Mouse (Mus musculus) megakaryocyte-erythroid progenitor cell, adult 5-6 weeks (primary cell): Measurements from ENCODE around the gene Tbc1d2. TPM values are rescaled to one million over a fixed set of nuclear protein-coding genes. Genes with fewer than 3 reads are reported as not detected.
A peak's percentile ranks its signal among the peaks of the same experiment; 100 is the strongest.
"Not testable (repeated sequence)": the region's sequence is repeated elsewhere in the genome, so short reads cannot be mapped to it uniquely, and the experiment has no call there.

Source experiments
- ATAC-seq: replicated peaks from 2 replicates; pipeline ENCODE4 v1.8.0; 2016; ENCODE audit warnings: mild to moderate bottlenecking, inconsistent platforms; ENCODE audit not compliant: severe bottlenecking, poor library complexity, low FRiP score, low TSS enrichment
- total RNA-seq, 2 experiments: library from RNA; stranded (forward) in 1 of 2; stranded (reverse) in 1 of 2; fragments of 200-1000, 215-1000 nt in 1 of 2; fragments of >200 nt in 1 of 2; fragmentation: Nextera tagmentation in 1 of 2; gene quantifications; 2 replicates each; pipeline ENCODE4 v1.2.3; 2014 to 2017

Tbc1d2 gene
- total RNA-seq, 2 experiments from 2014 or later, result 0.26 to 0.80 TPM

DNA sequence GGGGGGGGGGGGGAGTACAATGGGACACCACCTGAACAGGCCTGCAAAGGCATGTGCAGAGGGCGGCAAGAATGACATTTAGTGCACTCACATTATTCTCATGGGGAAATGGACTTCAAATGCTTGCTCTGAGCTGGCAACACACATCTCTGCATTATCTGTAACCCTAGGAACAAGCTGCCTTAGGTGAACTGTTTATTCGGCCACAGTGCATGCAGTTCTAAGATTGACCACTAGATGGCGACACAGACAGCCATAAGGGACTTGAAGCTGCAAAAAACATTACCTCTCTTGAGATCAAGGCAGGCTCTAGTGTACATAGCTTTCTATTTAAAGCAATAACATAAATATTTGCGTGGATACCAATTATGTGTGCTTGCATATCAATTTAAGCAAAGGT lies 38.8 kb downstream of the Tbc1d2 start:
- ATAC-seq, result peak; percentile 40

DNA sequence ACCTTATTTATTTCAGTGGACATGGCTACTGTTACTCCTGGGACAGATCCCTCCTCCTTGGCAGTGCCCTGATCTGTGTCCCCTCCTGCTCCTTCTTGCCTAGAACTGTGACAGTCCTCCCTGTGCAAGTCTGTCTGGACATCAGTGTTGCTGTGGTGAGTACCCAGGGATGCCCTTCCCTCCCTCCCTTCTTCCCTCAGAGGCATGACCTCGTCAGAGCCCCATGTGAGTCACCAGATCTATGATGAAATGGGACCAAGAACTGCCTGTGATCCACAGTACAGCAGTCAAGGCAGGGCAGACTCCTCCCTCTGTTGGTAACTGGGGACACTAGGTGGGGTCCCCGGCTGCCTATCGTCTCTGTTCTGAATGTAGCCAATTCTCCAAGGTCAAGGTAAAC lies 42.4 kb downstream of the Tbc1d2 start:
- no peak for ATAC-seq

- ATAC-seq, result no peak
Measured at GRCm38 (mm10) chr4:46605451-46605850, 44.6 kb downstream of the Tbc1d2 start.

DNA sequence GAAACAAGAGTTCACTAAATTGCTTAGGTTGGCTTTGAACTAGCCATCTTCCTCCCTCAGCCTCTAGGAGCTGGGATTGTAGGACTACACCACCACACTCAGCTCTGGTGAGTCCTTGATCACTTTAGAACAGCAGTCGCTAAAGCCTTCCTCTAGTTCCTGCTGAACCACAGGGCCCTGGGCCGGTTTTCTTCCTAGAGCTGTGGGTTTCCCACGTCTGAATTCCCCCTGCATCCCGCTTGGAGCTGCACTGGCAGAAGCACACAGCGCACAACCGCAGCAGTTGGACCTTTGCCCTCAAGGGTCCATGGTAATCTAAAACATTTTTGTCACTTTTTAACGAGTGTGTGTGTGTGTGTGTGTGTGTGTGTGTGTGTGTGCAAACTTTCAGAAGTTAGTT lies 47.3 kb downstream of the Tbc1d2 start:
- no peak for ATAC-seq

- peak; percentile 78 for ATAC-seq
Measured at GRCm38 (mm10) chr4:46601844-46602423, 48.1 kb downstream of the Tbc1d2 start, which contains the start of gene Coro2a. Gene Coro2a, minus strand, starts transcription at chr4:46602202.

GRCm38 (mm10) chr4:46601258-46601843 lies 48.7 kb downstream of the Tbc1d2 start:
- no peak for ATAC-seq

- ATAC-seq, result 0 out of 2 replicates have a peak, but pooled peaks have one; percentile 5
Measured at GRCm38 (mm10) chr4:46600473-46601257, 49.3 kb downstream of the Tbc1d2 start.

- ATAC-seq, result not testable (repeated sequence)
Measured at GRCm38 (mm10) chr4:46599609-46600008, 50.4 kb downstream of the Tbc1d2 start.

DNA sequence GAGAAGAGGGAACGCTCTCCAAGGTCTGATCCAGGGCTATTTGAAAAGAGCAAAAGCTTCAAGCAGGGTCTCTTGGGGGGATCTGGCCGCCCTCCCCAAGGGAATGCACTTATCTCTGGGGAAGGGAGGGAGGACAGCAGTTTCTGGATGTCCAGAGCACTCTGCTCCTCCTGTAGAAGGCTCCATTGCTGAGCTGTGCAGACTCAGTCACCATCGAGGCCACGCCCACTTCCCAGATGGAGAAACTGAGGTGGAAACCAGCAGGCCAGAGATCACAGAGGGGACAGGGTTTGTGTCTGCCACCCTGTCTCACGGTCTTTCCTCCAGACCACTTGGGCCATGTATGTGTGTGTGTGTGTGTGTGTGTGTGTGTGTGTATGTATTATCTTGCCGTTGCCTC lies 51.0 kb downstream of the Tbc1d2 start:
- no peak for ATAC-seq

- ATAC-seq, result no peak
Measured at GRCm38 (mm10) chr4:46598111-46598510, 51.9 kb downstream of the Tbc1d2 start.

DNA sequence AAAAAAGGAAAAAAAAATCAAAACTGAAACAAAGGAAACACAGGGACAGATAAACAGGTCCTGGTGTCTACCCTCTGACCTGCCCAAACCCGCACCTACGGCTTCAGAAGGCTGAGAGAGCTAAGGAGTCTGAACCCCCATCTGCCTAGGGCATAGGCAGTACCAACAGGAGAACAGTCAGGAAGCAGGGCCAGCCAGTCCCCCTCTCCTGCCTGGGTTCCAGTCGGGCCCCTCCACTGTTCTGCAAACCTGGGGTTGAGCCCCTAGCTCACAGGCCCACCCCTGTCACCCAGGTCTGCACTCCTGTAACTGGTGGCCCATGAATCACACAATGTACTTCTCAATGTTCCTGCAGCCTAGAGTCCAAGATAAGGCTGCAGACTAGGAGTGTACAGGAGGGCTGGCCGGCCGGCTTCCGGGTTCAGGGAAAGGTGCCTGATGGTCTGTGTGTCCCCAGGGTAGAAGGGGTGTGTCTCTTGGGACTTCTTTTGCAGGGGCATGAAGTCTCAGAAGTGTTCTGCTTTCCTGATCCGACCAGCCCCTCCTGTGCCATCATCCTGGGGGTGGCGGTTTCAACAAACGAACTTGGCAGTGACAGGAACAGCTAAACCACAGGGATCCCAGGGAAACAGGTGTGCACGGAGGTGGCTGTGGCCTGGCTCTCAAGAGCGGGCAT lies 52.6 kb downstream of the Tbc1d2 start:
- peak; percentile 28 for ATAC-seq

DNA sequence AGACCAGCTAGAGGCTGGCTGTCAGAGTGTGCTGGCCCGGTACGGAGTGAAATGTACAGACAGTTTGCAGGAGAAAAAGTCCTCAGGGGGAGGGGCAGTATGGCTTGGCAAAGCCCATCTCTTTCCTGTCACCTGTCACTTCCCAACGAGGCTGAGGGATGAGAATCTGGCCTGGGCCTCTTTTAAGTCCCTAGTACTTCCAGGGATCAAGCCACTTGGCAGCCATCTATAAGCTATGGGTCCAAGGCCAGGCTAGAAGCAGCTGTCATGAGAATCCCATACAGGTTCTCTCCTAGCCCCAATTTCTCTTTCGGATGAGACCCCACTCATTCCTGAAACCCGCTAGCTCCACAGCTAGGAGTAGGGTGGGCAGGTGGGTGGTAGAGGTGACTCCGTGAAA lies 53.6 kb downstream of the Tbc1d2 start:
- no peak for ATAC-seq

DNA sequence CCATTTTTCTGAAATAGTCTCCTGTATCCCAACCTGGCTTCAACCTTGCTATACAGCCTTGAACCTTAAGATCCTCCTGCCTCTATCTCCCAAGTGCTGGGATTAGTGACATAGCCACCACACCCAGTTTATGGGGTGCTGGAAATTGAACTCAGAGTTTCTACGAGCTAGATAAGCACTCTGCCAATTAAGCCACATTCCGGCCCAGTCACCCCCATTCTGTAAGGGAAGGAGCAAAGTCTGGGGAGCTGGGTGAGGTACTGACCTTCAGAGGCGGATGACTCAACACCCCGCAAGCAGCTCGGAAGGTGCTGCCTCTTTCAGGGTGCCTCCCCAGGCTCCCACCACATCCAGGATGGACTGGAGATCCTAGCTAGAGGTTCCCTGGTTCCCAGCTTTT lies 55.9 kb downstream of the Tbc1d2 start:
- ATAC-seq, result no peak

DNA sequence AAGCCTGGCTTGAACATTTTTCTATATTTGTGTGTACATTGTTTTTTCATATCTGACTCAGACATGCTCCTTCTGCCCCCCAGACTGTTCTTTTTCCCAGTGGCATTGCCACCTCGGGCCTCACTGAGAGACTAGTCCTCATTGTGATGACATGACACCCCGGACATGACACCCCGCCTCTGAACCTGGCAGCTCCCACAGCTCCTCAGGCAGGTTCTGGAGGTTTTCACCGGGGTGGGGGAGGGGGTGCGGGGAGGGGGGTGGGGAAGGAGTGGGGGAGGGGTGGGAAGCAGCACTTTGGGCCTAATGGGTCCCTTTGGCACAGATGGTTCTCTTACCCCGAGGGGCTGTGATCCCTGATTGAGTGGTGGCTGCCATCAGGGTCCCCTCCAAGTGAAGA lies 56.5 kb downstream of the Tbc1d2 start:
- no peak for ATAC-seq

GRCm38 (mm10) chr4:46591833-46592520 lies 58.0 kb downstream of the Tbc1d2 start:
- ATAC-seq, result peak; percentile 43; the same call in 1 of the 2 replicates

DNA sequence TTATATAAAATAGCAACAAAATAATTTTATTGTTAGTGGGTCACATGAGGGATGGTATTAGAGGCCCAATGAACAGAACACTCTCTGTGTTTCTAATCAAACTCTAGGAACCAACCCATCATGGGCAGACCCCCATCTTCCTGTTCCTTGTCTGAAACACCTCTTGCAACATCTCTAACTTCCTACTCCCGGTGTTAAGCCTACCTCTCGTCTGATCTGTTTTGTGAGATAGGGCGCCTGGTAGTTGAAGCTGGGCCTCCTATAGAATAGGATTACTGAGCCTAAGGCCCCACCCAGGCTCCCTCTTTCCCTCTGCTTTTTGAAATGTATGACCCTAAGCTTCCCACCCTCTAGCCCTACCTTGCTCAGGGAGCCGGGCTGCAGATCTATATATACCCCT lies 59.2 kb downstream of the Tbc1d2 start:
- ATAC-seq, result no peak

GRCm38 (mm10) chr4:46589946-46590684 lies 59.9 kb downstream of the Tbc1d2 start:
- ATAC-seq, result no peak

GRCm38 (mm10) chr4:46589151-46589550 lies 60.9 kb downstream of the Tbc1d2 start:
- no peak for ATAC-seq

- ATAC-seq, result no peak
Measured at GRCm38 (mm10) chr4:46586473-46586872, 63.5 kb downstream of the Tbc1d2 start.
